Mouse (Mus musculus): ENCODE results near the gene Tyrobp.

- TF ChIP-seq GATA1 (IDR thresholded peaks at IDR 0.05; ENCODE audit: low read length): no peak
- no peak for TF ChIP-seq TAL1 (IDR thresholded peaks at IDR 0.05; ENCODE audit: low read length)
Measured at GRCm38 (mm10) chr7:30434238-30434637, 20.7 kb downstream of the Tyrobp start.

Measured in erythroblast, embryonic 14.5 days (primary cell).